Mouse (Mus musculus) liver, embryonic 14.5 days (tissue): ENCODE measurements around the gene Sh3glb1. TPM values are rescaled to one million over a fixed set of nuclear protein-coding genes. Genes with fewer than 3 reads are reported as not detected.
A peak's percentile ranks its signal among the peaks of the same experiment; 100 is the strongest.
"Not testable (repeated sequence)": the region's sequence is repeated elsewhere in the genome, so short reads cannot be mapped to it uniquely, and the experiment has no call there.

Experiments
- ATAC-seq: fragments of 200-750 bp; cut with Nextera tagmentation; 2 replicates; pipeline ENCODE4 v1.8.0; 2017; ENCODE audit warnings: moderate number of reproducible peaks, mild to moderate bottlenecking, moderate library complexity; ENCODE audit not compliant: insufficient read depth
- DNase-seq, 3 experiments: peaks; one replicate each; pipeline ENCODE4 v3.0.0-alpha.2; 2012 to 2013; ENCODE audit warnings: low read depth in 3 of 3, low spot score in 3 of 3
- H3K27ac ChIP-seq: fragments of 300-500 bp; sonication (generic); 2 replicates; pipeline ENCODE4 v1.5.1; 2014; ENCODE audit warnings: moderate library complexity, mild to moderate bottlenecking, control low read depth, inconsistent platforms
- H3K27me3 ChIP-seq: fragments of 300-500 bp; sonication (generic); 2 replicates; pipeline ENCODE4 v1.6.1; 2014; ENCODE audit warnings: mild to moderate bottlenecking, low read length, moderate library complexity; ENCODE audit not compliant: control insufficient read depth, insufficient read depth
- H3K36me3 ChIP-seq: fragments of 300-500 bp; sonication (generic); replicated peaks from 2 replicates; pipeline ENCODE4 v1.6.1; 2014; ENCODE audit warnings: low read depth; ENCODE audit not compliant: control insufficient read depth, insufficient read depth
- H3K4me1 ChIP-seq, 2 experiments: fragments of 200-500 bp in 1 of 2; fragments of 300-500 bp in 1 of 2; sonication (generic) in 1 of 2; replicated peaks; 2 replicates each; pipeline ENCODE4 v1.6.1; 2012 to 2014; ENCODE audit warnings: antibody characterized with exemption in 1 of 2, inconsistent platforms in 1 of 2, low read length in 1 of 2; ENCODE audit not compliant: control insufficient read depth in 2 of 2, insufficient read depth in 2 of 2
- H3K4me2 ChIP-seq: fragments of 300-500 bp; sonication (generic); 2 replicates; pipeline ENCODE4 v1.6.1; 2014; ENCODE audit warnings: low read depth, mild to moderate bottlenecking, control low read depth, moderate library complexity
- H3K4me3 ChIP-seq, 2 experiments: fragments of 200-500 bp in 1 of 2; fragments of 300-500 bp in 1 of 2; sonication (generic) in 1 of 2; 2 replicates each; pipeline ENCODE4 v1.5.1; 2012 to 2014; ENCODE audit warnings: low read depth in 2 of 2, low read length in 2 of 2, mild to moderate bottlenecking in 2 of 2, control low read depth in 1 of 2, inconsistent platforms in 1 of 2, moderate library complexity in 1 of 2; ENCODE audit not compliant: insufficient read depth in 1 of 2
- H3K9ac ChIP-seq: fragments of 300-500 bp; sonication (generic); replicated peaks from 2 replicates; pipeline ENCODE4 v1.6.1; 2014; ENCODE audit warnings: mild to moderate bottlenecking, control low read depth, moderate library complexity
- H3K9me3 ChIP-seq: fragments of 300-500 bp; sonication (generic); 2 replicates; pipeline ENCODE4 v1.6.1; 2016; ENCODE audit warnings: low read length, mixed read lengths; ENCODE audit not compliant: control insufficient read depth
- CTCF ChIP-seq: IDR thresholded peaks from 2 replicates; pipeline ENCODE4 v1.5.1; 2016; ENCODE audit warnings: antibody characterized with exemption, low read depth, control low read depth
- EP300 ChIP-seq: IDR thresholded peaks from 2 replicates; pipeline ENCODE4 v1.6.1; 2016; ENCODE audit warnings: antibody characterized with exemption, low read depth
- WGBS: fragments of 180-500 bp; shearing (Covaris S2); extraction: QIAGEN DNeasy Blood & Tissue Kit; methylation state at CpG from one replicate; pipeline ENCODE4 v1.1.7; 2014; ENCODE audit not compliant: insufficient replicate concordance; 5-methylcytosine and 5-hydroxymethylcytosine counted together
- polyA plus RNA-seq, 2 experiments: library from polyadenylated mRNA; depleted of rRNA in 1 of 2; stranded (reverse) in 1 of 2; unstranded in 1 of 2; fragments of >200 nt; fragmentation: Nextera tagmentation in 1 of 2; extraction: Ambion mirVana in 1 of 2; gene quantifications; 2 replicates each; pipeline versions ENCODE4 v1.2.1 to v1.2.3; 2012 to 2014

Sh3glb1 gene
- polyA plus RNA-seq, 2 experiments, result 11.7 to 74.4 TPM

- no peak overlapping the region for H3K4me2 ChIP-seq
- no peak for DNase-seq
- TF ChIP-seq CTCF (no peak), EP300 (no peak)
- H3K27ac ChIP-seq, result no peak overlapping the region
- H3K4me3 ChIP-seq, result no peak overlapping the region
- no peaks in the 10 kb centered on the region for H3K27me3 ChIP-seq
- H3K9me3 ChIP-seq, result no peaks in the 10 kb centered on the region
- WGBS, result 61% methylated on average over 3 of the region's 3 CpGs
- ATAC-seq, result no peak
- H3K9ac ChIP-seq, result no peak overlapping the region
- no peaks in the 10 kb centered on the region; a peak in 1 of 4 replicates for H3K4me1 ChIP-seq
- H3K36me3 ChIP-seq, result no peaks in the 10 kb centered on the region
Observed at GRCm38 (mm10) chr3:144759719-144760118, 39.6 kb upstream of the Sh3glb1 start.

- DNase-seq, H3K36me3 ChIP-seq, H3K9me3 ChIP-seq, H3K4me3 ChIP-seq, H3K4me1 ChIP-seq, ATAC-seq, H3K9ac ChIP-seq, H3K4me2 ChIP-seq, H3K27me3 ChIP-seq, H3K27ac ChIP-seq: not testable (repeated sequence)
- 67% methylated on average over 8 of the region's 8 CpGs for WGBS
Observed at GRCm38 (mm10) chr3:144756103-144756502, 36.0 kb upstream of the Sh3glb1 start.

DNA sequence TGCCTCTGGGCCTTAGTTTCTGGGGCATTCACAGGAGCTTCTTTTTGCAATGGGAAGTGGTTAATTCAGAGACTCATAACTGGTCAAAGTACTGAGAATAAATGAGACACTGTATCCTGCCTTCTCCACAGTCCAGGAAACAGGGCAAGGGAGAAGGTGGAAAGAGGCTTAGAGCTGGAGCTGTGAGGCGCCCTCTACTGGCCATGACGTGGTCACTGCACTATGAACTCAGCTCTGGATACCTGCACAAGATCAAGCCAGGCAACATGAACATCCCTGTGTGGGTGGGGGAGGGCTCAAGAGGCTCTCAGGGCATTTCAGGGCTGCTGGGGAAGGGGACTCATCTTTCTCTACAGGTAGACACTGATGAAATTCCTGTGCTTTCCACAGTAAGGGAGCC lies 33.0 kb upstream of the Sh3glb1 start:
- H3K9me3 ChIP-seq, result no peaks in the 10 kb centered on the region
- H3K4me1 ChIP-seq, result no peaks in the 10 kb centered on the region
- H3K9ac ChIP-seq, result no peak overlapping the region
- DNase-seq (peak in 1 of 3 experiments; percentile 3), ATAC-seq (no peak)
- WGBS, result 6% methylated on average over 2 of the region's 2 CpGs
- no peaks in the 10 kb centered on the region for H3K27me3 ChIP-seq
- H3K36me3 ChIP-seq, result no peaks in the 10 kb centered on the region
- TF ChIP-seq CTCF (peak; percentile 90), EP300 (no peak)
- H3K4me3 ChIP-seq, result no peak overlapping the region
- no peak overlapping the region for H3K27ac ChIP-seq
- H3K4me2 ChIP-seq, result no peak overlapping the region

- H3K4me2 ChIP-seq, H3K9ac ChIP-seq, H3K4me1 ChIP-seq, H3K9me3 ChIP-seq, DNase-seq, ATAC-seq, H3K27ac ChIP-seq, H3K4me3 ChIP-seq, H3K27me3 ChIP-seq, H3K36me3 ChIP-seq: not testable (repeated sequence)
- 69% methylated on average over 18 of the region's 21 CpGs for WGBS
Observed at GRCm38 (mm10) chr3:144749062-144749963, 29.2 kb upstream of the Sh3glb1 start.

DNA sequence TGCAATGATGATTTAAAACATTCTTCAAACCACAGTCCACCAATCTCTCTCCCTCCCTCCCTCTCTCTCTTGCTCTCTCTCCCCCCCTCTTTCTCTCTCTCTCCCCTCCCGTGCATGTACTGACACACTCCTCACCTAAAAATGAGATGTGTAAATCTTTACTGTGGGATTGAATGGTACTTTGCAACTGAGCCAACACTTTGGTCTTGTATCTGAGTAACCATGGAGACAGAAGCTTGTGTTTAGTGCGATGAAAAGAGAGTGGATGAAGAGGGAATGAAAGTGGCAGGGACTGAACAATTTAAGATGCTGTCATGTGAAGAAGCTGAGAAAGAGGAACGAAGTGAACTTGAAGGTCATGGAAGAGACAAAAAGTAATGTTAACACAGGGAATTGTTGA lies 27.6 kb upstream of the Sh3glb1 start:
- not testable (repeated sequence) for H3K9ac ChIP-seq, H3K4me2 ChIP-seq, DNase-seq, H3K36me3 ChIP-seq, H3K4me1 ChIP-seq, H3K27me3 ChIP-seq, H3K4me3 ChIP-seq, ATAC-seq, H3K9me3 ChIP-seq, H3K27ac ChIP-seq
- 47% methylated on average over 3 of the region's 3 CpGs for WGBS

- H3K9me3 ChIP-seq, ATAC-seq: not testable (repeated sequence)
- WGBS, result 62% methylated on average over 24 of the region's 24 CpGs
Observed at GRCm38 (mm10) chr3:144738396-144738795, 18.3 kb upstream of the Sh3glb1 start.

More at GRCm38 (mm10) chr3:144738396-144738795, 18.3 kb upstream of the Sh3glb1 start:
- DNase-seq, H3K9ac ChIP-seq, H3K4me1 ChIP-seq, H3K4me3 ChIP-seq, H3K27me3 ChIP-seq, H3K27ac ChIP-seq, H3K36me3 ChIP-seq, H3K4me2 ChIP-seq: not testable (repeated sequence)
